Mouse (Mus musculus): ENCODE measurements around the gene R3hdml. TPM values are rescaled to one million over a fixed set of nuclear protein-coding genes. Genes with fewer than 3 reads are reported as not detected.

The R3hdml gene
- total and polyA plus RNA-seq, 3 experiments, result not detected

- H3K27ac ChIP-seq (ENCODE audit: control insufficient read depth, low read depth, low read length), result no peak overlapping the region
- no peak for DNase-seq (ENCODE audit: low read depth, low spot score)
- H3K9ac ChIP-seq (ENCODE audit: control insufficient read depth, low read depth, low read length, poor library complexity, severe bottlenecking), result peak overlapping the region; percentile 83; the same call in 1 of the 2 replicates
- peaks cover 0 to 7% of the 10 kb centered on the region in 2 experiments; a peak in 2 of 4 replicates for H3K4me1 ChIP-seq (ENCODE audit: control insufficient read depth in 1 of 2, insufficient read depth in 2 of 2, low read length in 2 of 2)
- peaks cover 0 to 2% of the 10 kb centered on the region in 2 experiments; a peak in 1 of 4 replicates for H3K27me3 ChIP-seq (ENCODE audit: control insufficient read depth in 1 of 2, insufficient read depth in 2 of 2, low read length in 2 of 2)
- H3K4me3 ChIP-seq (ENCODE audit: control insufficient read depth in 1 of 2, insufficient read depth in 1 of 2, low read depth in 2 of 2, low read length in 2 of 2), result peak overlapping the region in 1 of 2 experiments; percentile 80; a peak in 1 of 4 replicates
- H3K36me3 ChIP-seq (ENCODE audit: control insufficient read depth in 1 of 2, insufficient read depth in 2 of 2, low read length in 2 of 2), result peaks cover 0 to 5% of the 10 kb centered on the region in 2 experiments; a peak in 1 of 4 replicates
- TF ChIP-seq MAZ (IDR thresholded peaks at IDR 0.05; ENCODE audit: low read depth, low read length), result no peak
- no peak for TF ChIP-seq UBTF (IDR thresholded peaks at IDR 0.05; ENCODE audit: borderline replicate concordance, insufficient read depth, low read depth, low read length)
- TF ChIP-seq ELF1 (IDR thresholded peaks at IDR 0.05; ENCODE audit: low read depth, low read length), result no peak
- TF ChIP-seq ZNF384 (IDR thresholded peaks at IDR 0.05; ENCODE audit: low read depth, low read length), result no peak
- no peak for TF ChIP-seq BHLHE40 (IDR thresholded peaks at IDR 0.05; ENCODE audit: borderline replicate concordance, low read depth, low read length)
- no peak for TF ChIP-seq CTCF (IDR thresholded peaks at IDR 0.05 in 2 of 3, conservative IDR thresholded peaks at IDR 0.05 in 1 of 3; ENCODE audit: control insufficient read depth in 1 of 3, insufficient read depth in 1 of 3, low read depth in 2 of 3, low read length in 3 of 3, poor library complexity in 1 of 3, severe bottlenecking in 1 of 3)
- TF ChIP-seq POLR2A (IDR thresholded peaks at IDR 0.05; ENCODE audit: control insufficient read depth in 1 of 2, insufficient read depth in 1 of 2, low read depth in 1 of 2, low read length in 2 of 2, poor library complexity in 1 of 2), result no peak
- H3K9me3 ChIP-seq (replicated peaks; ENCODE audit: insufficient read depth, low read length), result no peaks in the 10 kb centered on the region
- peaks cover 4% of the 10 kb centered on the region for H3K79me2 ChIP-seq (ENCODE audit: control insufficient read depth, insufficient read depth, low read length, poor library complexity)
Observed at GRCm38 (mm10) chr2:163471136-163471535, 21.0 kb upstream of the R3hdml start.

- Histone ChIP-seq H3K9ac (ENCODE audit: control insufficient read depth, low read depth, low read length, poor library complexity, severe bottlenecking) (peak overlapping the region; percentile 83), H3K4me1 (ENCODE audit: control insufficient read depth in 1 of 2, insufficient read depth in 2 of 2, low read length in 2 of 2) (peaks cover 0 to 7% of the 10 kb centered on the region in 2 experiments; a peak in 2 of 4 replicates), H3K9me3 (replicated peaks; ENCODE audit: insufficient read depth, low read length) (no peaks in the 10 kb centered on the region), H3K36me3 (ENCODE audit: control insufficient read depth in 1 of 2, insufficient read depth in 2 of 2, low read length in 2 of 2) (peaks cover 0 to 5% of the 10 kb centered on the region in 2 experiments; a peak in 1 of 4 replicates), H3K27me3 (ENCODE audit: control insufficient read depth in 1 of 2, insufficient read depth in 2 of 2, low read length in 2 of 2) (peaks cover 0 to 2% of the 10 kb centered on the region in 2 experiments; a peak in 1 of 4 replicates), H3K4me3 (ENCODE audit: control insufficient read depth in 1 of 2, insufficient read depth in 1 of 2, low read depth in 2 of 2, low read length in 2 of 2) (peak overlapping the region; percentile 80 to 81), H3K79me2 (ENCODE audit: control insufficient read depth, insufficient read depth, low read length, poor library complexity) (peaks cover 4% of the 10 kb centered on the region), H3K27ac (ENCODE audit: control insufficient read depth, low read depth, low read length) (peak overlapping the region; percentile 34)
- no peak for DNase-seq (ENCODE audit: low read depth, low spot score)
- TF ChIP-seq ZMIZ1 (IDR thresholded peaks at IDR 0.05; ENCODE audit: low read depth, low read length) (no peak), E2F4 (IDR thresholded peaks at IDR 0.05; ENCODE audit: borderline replicate concordance, low read depth, low read length) (0 out of 2 replicates have a peak, but pooled peaks have one; percentile 33), TBP (IDR thresholded peaks at IDR 0.05; ENCODE audit: low read depth, low read length) (0 out of 2 replicates have a peak, but pooled peaks have one; percentile 4)
Observed at GRCm38 (mm10) chr2:163471710-163472465, 20.2 kb upstream of the R3hdml start.

- H3K4me3 ChIP-seq (ENCODE audit: control insufficient read depth in 1 of 2, insufficient read depth in 1 of 2, low read depth in 2 of 2, low read length in 2 of 2), result peak within 1 kb of the TSS; percentile 80 to 81
- peaks cover 0 to 2% of the 10 kb centered on the region in 2 experiments; a peak in 2 of 4 replicates for H3K27me3 ChIP-seq (ENCODE audit: control insufficient read depth in 1 of 2, insufficient read depth in 2 of 2, low read length in 2 of 2)
- peak; percentile 97 for DNase-seq (ENCODE audit: low read depth, low spot score)
- peaks cover 0 to 5% of the 10 kb centered on the region in 2 experiments; a peak in 1 of 4 replicates for H3K36me3 ChIP-seq (ENCODE audit: control insufficient read depth in 1 of 2, insufficient read depth in 2 of 2, low read length in 2 of 2)
- peak within 1 kb of the TSS; percentile 83 for H3K9ac ChIP-seq (ENCODE audit: control insufficient read depth, low read depth, low read length, poor library complexity, severe bottlenecking)
- no peaks in the 10 kb centered on the region for H3K9me3 ChIP-seq (replicated peaks; ENCODE audit: insufficient read depth, low read length)
- peaks cover 0 to 7% of the 10 kb centered on the region in 2 experiments; a peak in 2 of 4 replicates for H3K4me1 ChIP-seq (ENCODE audit: control insufficient read depth in 1 of 2, insufficient read depth in 2 of 2, low read length in 2 of 2)
- H3K27ac ChIP-seq (ENCODE audit: control insufficient read depth, low read depth, low read length), result peak within 1 kb of the TSS; percentile 34
- peaks cover 4% of the 10 kb centered on the region for H3K79me2 ChIP-seq (ENCODE audit: control insufficient read depth, insufficient read depth, low read length, poor library complexity)
- peak; percentile 88; the same call in 1 of the 2 replicates for TF ChIP-seq MYC (IDR thresholded peaks at IDR 0.05; ENCODE audit: low read depth, low read length)
- no peak for TF ChIP-seq USF2 (IDR thresholded peaks at IDR 0.05; ENCODE audit: borderline replicate concordance in 1 of 2, insufficient read depth in 1 of 2, low read depth in 1 of 2, low read length in 2 of 2)
- TF ChIP-seq RAD21 (IDR thresholded peaks at IDR 0.05; ENCODE audit: low read depth, low read length), result peak; percentile 27
- TF ChIP-seq EP300 (IDR thresholded peaks at IDR 0.05; ENCODE audit: low read depth in 1 of 2, low read length in 2 of 2), result peak in 1 of 2 experiments; percentile 45; a peak in 1 of 4 replicates
- TF ChIP-seq TBP (IDR thresholded peaks at IDR 0.05; ENCODE audit: low read depth, low read length), result peak; percentile 55; the same call in 1 of the 2 replicates
- no peak for TF ChIP-seq USF1 (IDR thresholded peaks at IDR 0.05; ENCODE audit: low read depth, low read length)
- TF ChIP-seq POLR2AphosphoS2 (IDR thresholded peaks at IDR 0.05; ENCODE audit: low read length), result no peak
- TF ChIP-seq GATA1 (IDR thresholded peaks at IDR 0.05; ENCODE audit: low read depth, low read length), result no peak
- peak; percentile 95 for TF ChIP-seq MXI1 (IDR thresholded peaks at IDR 0.05; ENCODE audit: low read depth, low read length)
- peak; percentile 64 to 88; a peak in 3 of 4 replicates for TF ChIP-seq POLR2A (IDR thresholded peaks at IDR 0.05; ENCODE audit: control insufficient read depth in 1 of 2, insufficient read depth in 1 of 2, low read depth in 1 of 2, low read length in 2 of 2, poor library complexity in 1 of 2)
- peak; percentile 86 for TF ChIP-seq MAX (IDR thresholded peaks at IDR 0.05; ENCODE audit: low read length)
- peak; percentile 33; the same call in 1 of the 2 replicates for TF ChIP-seq RCOR1 (IDR thresholded peaks at IDR 0.05; ENCODE audit: low read depth, low read length)
- TF ChIP-seq E2F4 (IDR thresholded peaks at IDR 0.05; ENCODE audit: borderline replicate concordance, low read depth, low read length), result 0 out of 2 replicates have a peak, but pooled peaks have one; percentile 4
- no peak; the same call in 1 of the 2 replicates for TF ChIP-seq ZC3H11A (IDR thresholded peaks at IDR 0.05; ENCODE audit: low read depth, low read length)
- no peak; the same call in 1 of the 2 replicates for TF ChIP-seq KAT2A (conservative IDR thresholded peaks at IDR 0.05; ENCODE audit: low read depth, low read length)
- no peak for TF ChIP-seq ZNF384 (IDR thresholded peaks at IDR 0.05; ENCODE audit: low read depth, low read length)
Observed at GRCm38 (mm10) chr2:163472466-163472851, 19.7 kb upstream of the R3hdml start, which contains the start of gene Fitm2. Fitm2 (minus strand) TSS chr2:163472629.
